Mouse (Mus musculus) ES-E14 (cell line): ENCODE results near the gene Dscam.

ENCODE experiments used
- HCFC1 ChIP-seq: IDR thresholded peaks from 2 replicates; pipeline ENCODE4 v1.6.1; 2012; ENCODE audit warnings: low read length, inconsistent platforms, borderline replicate concordance; ENCODE audit not compliant: insufficient read depth
- ZC3H11A ChIP-seq: IDR thresholded peaks from 2 replicates; pipeline ENCODE4 v1.6.1; 2012; ENCODE audit warnings: low read depth, mild to moderate bottlenecking, inconsistent platforms, low read length, borderline replicate concordance
- ZNF384 ChIP-seq: IDR thresholded peaks from 2 replicates; pipeline ENCODE4 v1.6.1; 2012; ENCODE audit warnings: low read depth, low read length, inconsistent platforms

DNA sequence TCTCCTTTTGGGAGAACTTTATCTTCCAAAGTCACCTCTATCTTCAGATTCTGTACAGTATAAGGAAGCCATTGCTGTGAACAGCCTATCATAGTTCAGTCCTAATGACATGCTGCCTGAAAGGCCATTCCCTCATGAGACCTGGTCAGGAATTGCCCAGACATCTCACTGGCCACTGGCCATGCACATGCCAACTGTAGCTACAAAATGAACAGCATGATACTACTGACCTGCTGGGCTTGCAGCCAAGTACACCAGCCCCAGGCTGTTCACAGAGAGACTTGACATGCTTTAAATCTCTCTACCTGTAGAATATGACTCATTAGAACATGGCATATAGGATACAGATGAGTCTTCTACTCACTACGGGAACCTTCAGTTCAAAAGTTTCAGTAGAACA, 364.3 kb downstream of the Dscam start:
- TF ChIP-seq ZNF384 (no peak), ZC3H11A (no peak), HCFC1 (no peak)
